Mouse (Mus musculus): Measurements from ENCODE around the gene Hes2. TPM values are rescaled to one million over a fixed set of nuclear protein-coding genes. Genes with fewer than 3 reads are reported as not detected.

Hes2 gene
- total RNA-seq, 1 experiment = 0.58 TPM

GRCm38 (mm10) chr4:152189691-152190090, 31.0 kb downstream of the Hes2 start:
- TF ChIP-seq HCFC1 (IDR thresholded peaks at IDR 0.05; ENCODE audit: borderline replicate concordance, insufficient read depth, low read length) (no peak), CHD2 (IDR thresholded peaks at IDR 0.05; ENCODE audit: low read depth, low read length) (no peak), ZNF384 (IDR thresholded peaks at IDR 0.05; ENCODE audit: low read depth, low read length) (no peak), ZC3H11A (IDR thresholded peaks at IDR 0.05; ENCODE audit: borderline replicate concordance, low read depth, low read length) (no peak), MAFK (IDR thresholded peaks at IDR 0.05; ENCODE audit: insufficient read depth, low read depth, low read length) (no peak)
- Histone ChIP-seq H3K4me1 (ENCODE audit: control insufficient read depth in 2 of 2, insufficient read depth in 2 of 2, low read length in 2 of 2, poor library complexity in 1 of 2) (peaks cover 5 to 23% of the 10 kb centered on the region in 2 experiments), H3K4me3 (ENCODE audit: insufficient read depth in 1 of 2, low read depth in 1 of 2, low read length in 2 of 2, poor library complexity in 1 of 2, severe bottlenecking in 1 of 2) (no peak overlapping the region), H3K9me3 (ENCODE audit: control insufficient read depth, insufficient read depth, low read depth, low read length) (no peaks in the 10 kb centered on the region), H3K27ac (ENCODE audit: insufficient read depth, low read depth, low read length, poor library complexity, severe bottlenecking) (no peak overlapping the region), H3K9ac (ENCODE audit: insufficient read depth, low read depth, low read length, poor library complexity, severe bottlenecking) (no peak overlapping the region), H3K36me3 (ENCODE audit: control insufficient read depth, insufficient read depth, low read length, poor library complexity, severe bottlenecking) (no peaks in the 10 kb centered on the region)
- in situ Hi-C loops (cut with MboI; ENCODE audit: low sequenced_read_pairs in 2 of 2, unreplicated experiment in 2 of 2) = no loop called here
- DNase-seq (ENCODE audit: low read depth, low spot score) = no peak

- H3K4me3 ChIP-seq (ENCODE audit: insufficient read depth in 1 of 2, low read depth in 1 of 2, low read length in 2 of 2, poor library complexity in 1 of 2, severe bottlenecking in 1 of 2) = no peak overlapping the region
- H3K27ac ChIP-seq (ENCODE audit: insufficient read depth, low read depth, low read length, poor library complexity, severe bottlenecking) = no peak overlapping the region
- H3K36me3 ChIP-seq (ENCODE audit: control insufficient read depth, insufficient read depth, low read length, poor library complexity, severe bottlenecking) = no peaks in the 10 kb centered on the region
- H3K9me3 ChIP-seq (ENCODE audit: control insufficient read depth, insufficient read depth, low read depth, low read length) = no peaks in the 10 kb centered on the region
- in situ Hi-C loops (cut with MboI; ENCODE audit: low sequenced_read_pairs in 2 of 2, unreplicated experiment in 2 of 2) = no loop called here
- no peak overlapping the region for H3K9ac ChIP-seq (ENCODE audit: insufficient read depth, low read depth, low read length, poor library complexity, severe bottlenecking)
- TF ChIP-seq CHD2 (IDR thresholded peaks at IDR 0.05; ENCODE audit: low read depth, low read length) = no peak
- TF ChIP-seq HCFC1 (IDR thresholded peaks at IDR 0.05; ENCODE audit: borderline replicate concordance, insufficient read depth, low read length) = no peak
- TF ChIP-seq ZC3H11A (IDR thresholded peaks at IDR 0.05; ENCODE audit: borderline replicate concordance, low read depth, low read length) = no peak
- TF ChIP-seq ZNF384 (IDR thresholded peaks at IDR 0.05; ENCODE audit: low read depth, low read length) = no peak
- TF ChIP-seq MAFK (IDR thresholded peaks at IDR 0.05; ENCODE audit: insufficient read depth, low read depth, low read length) = no peak
- peaks cover 9 to 25% of the 10 kb centered on the region in 2 experiments for H3K4me1 ChIP-seq (ENCODE audit: control insufficient read depth in 2 of 2, insufficient read depth in 2 of 2, low read length in 2 of 2, poor library complexity in 1 of 2)
- DNase-seq (ENCODE audit: low read depth, low spot score) = no peak
Observed at GRCm38 (mm10) chr4:152190096-152190653, 31.5 kb downstream of the Hes2 start.

- in situ Hi-C loops (cut with MboI; ENCODE audit: low sequenced_read_pairs in 2 of 2, unreplicated experiment in 2 of 2) = no loop called here
- no peak for DNase-seq (ENCODE audit: low read depth, low spot score)
- no peaks in the 10 kb centered on the region for H3K9me3 ChIP-seq (ENCODE audit: control insufficient read depth, insufficient read depth, low read depth, low read length)
- peaks cover 10 to 28% of the 10 kb centered on the region in 2 experiments for H3K4me1 ChIP-seq (ENCODE audit: control insufficient read depth in 2 of 2, insufficient read depth in 2 of 2, low read length in 2 of 2, poor library complexity in 1 of 2)
- TF ChIP-seq CHD2 (IDR thresholded peaks at IDR 0.05; ENCODE audit: low read depth, low read length) (no peak), ZNF384 (IDR thresholded peaks at IDR 0.05; ENCODE audit: low read depth, low read length) (no peak), HCFC1 (IDR thresholded peaks at IDR 0.05; ENCODE audit: borderline replicate concordance, insufficient read depth, low read length) (no peak), MAFK (IDR thresholded peaks at IDR 0.05; ENCODE audit: insufficient read depth, low read depth, low read length) (no peak), ZC3H11A (IDR thresholded peaks at IDR 0.05; ENCODE audit: borderline replicate concordance, low read depth, low read length) (no peak)
- no peak overlapping the region for H3K27ac ChIP-seq (ENCODE audit: insufficient read depth, low read depth, low read length, poor library complexity, severe bottlenecking)
- H3K9ac ChIP-seq (ENCODE audit: insufficient read depth, low read depth, low read length, poor library complexity, severe bottlenecking) = no peak overlapping the region
- no peak overlapping the region for H3K4me3 ChIP-seq (ENCODE audit: insufficient read depth in 1 of 2, low read depth in 1 of 2, low read length in 2 of 2, poor library complexity in 1 of 2, severe bottlenecking in 1 of 2)
- H3K36me3 ChIP-seq (ENCODE audit: control insufficient read depth, insufficient read depth, low read length, poor library complexity, severe bottlenecking) = no peaks in the 10 kb centered on the region
Observed at GRCm38 (mm10) chr4:152190701-152191100, 32.0 kb downstream of the Hes2 start.

- no peak overlapping the region for H3K4me3 ChIP-seq (ENCODE audit: insufficient read depth in 1 of 2, low read depth in 1 of 2, low read length in 2 of 2, poor library complexity in 1 of 2, severe bottlenecking in 1 of 2)
- no peaks in the 10 kb centered on the region for H3K36me3 ChIP-seq (ENCODE audit: control insufficient read depth, insufficient read depth, low read length, poor library complexity, severe bottlenecking)
- in situ Hi-C loops (cut with MboI; ENCODE audit: low sequenced_read_pairs in 2 of 2, unreplicated experiment in 2 of 2) = no loop called here
- peaks cover 10 to 21% of the 10 kb centered on the region in 2 experiments for H3K4me1 ChIP-seq (ENCODE audit: control insufficient read depth in 2 of 2, insufficient read depth in 2 of 2, low read length in 2 of 2, poor library complexity in 1 of 2)
- no peaks in the 10 kb centered on the region for H3K9me3 ChIP-seq (ENCODE audit: control insufficient read depth, insufficient read depth, low read depth, low read length)
- DNase-seq (ENCODE audit: low read depth, low spot score) = no peak
- H3K27ac ChIP-seq (ENCODE audit: insufficient read depth, low read depth, low read length, poor library complexity, severe bottlenecking) = no peak overlapping the region
- TF ChIP-seq ZNF384 (IDR thresholded peaks at IDR 0.05; ENCODE audit: low read depth, low read length) (no peak), MAFK (IDR thresholded peaks at IDR 0.05; ENCODE audit: insufficient read depth, low read depth, low read length) (no peak), HCFC1 (IDR thresholded peaks at IDR 0.05; ENCODE audit: borderline replicate concordance, insufficient read depth, low read length) (no peak), CHD2 (IDR thresholded peaks at IDR 0.05; ENCODE audit: low read depth, low read length) (no peak), ZC3H11A (IDR thresholded peaks at IDR 0.05; ENCODE audit: borderline replicate concordance, low read depth, low read length) (no peak)
- H3K9ac ChIP-seq (ENCODE audit: insufficient read depth, low read depth, low read length, poor library complexity, severe bottlenecking) = no peak overlapping the region
Observed at GRCm38 (mm10) chr4:152192569-152192968, 33.9 kb downstream of the Hes2 start.

Data from ES-E14 (cell line).